Mouse (Mus musculus): ENCODE measurements around the gene Adam12.
"Not testable (repeated sequence)": the region's sequence is repeated elsewhere in the genome, so short reads cannot be mapped to it uniquely, and the experiment has no call there.

Adam12 gene

GRCm38 (mm10) chr7:133933378-133933777, 298.6 kb downstream of the Adam12 start:
- no peak for DNase-seq (ENCODE audit: low spot score)

GRCm38 (mm10) chr7:133931481-133931880, 300.5 kb downstream of the Adam12 start:
- no peak for DNase-seq (ENCODE audit: low spot score)

GRCm38 (mm10) chr7:133928981-133929380, 303.0 kb downstream of the Adam12 start:
- no peak for DNase-seq (ENCODE audit: low spot score)

GRCm38 (mm10) chr7:133925771-133926170, 306.2 kb downstream of the Adam12 start:
- no peak for DNase-seq (ENCODE audit: low spot score)

- DNase-seq (ENCODE audit: low spot score): no peak
Measured at GRCm38 (mm10) chr7:133923994-133924393, 308.0 kb downstream of the Adam12 start.

GRCm38 (mm10) chr7:133921291-133921690, 310.7 kb downstream of the Adam12 start:
- no peak for DNase-seq (ENCODE audit: low spot score)

- no peak for DNase-seq (ENCODE audit: low spot score)
Measured at GRCm38 (mm10) chr7:133920724-133921123, 311.2 kb downstream of the Adam12 start.

GRCm38 (mm10) chr7:133919918-133920317, 312.0 kb downstream of the Adam12 start:
- no peak for DNase-seq (ENCODE audit: low spot score)

GRCm38 (mm10) chr7:133919306-133919705, 312.6 kb downstream of the Adam12 start:
- no peak for DNase-seq (ENCODE audit: low spot score)

- no peak for DNase-seq (ENCODE audit: low spot score)
Measured at GRCm38 (mm10) chr7:133916230-133916629, 315.7 kb downstream of the Adam12 start.

GRCm38 (mm10) chr7:133911881-133912280, 320.1 kb downstream of the Adam12 start:
- no peak for DNase-seq (ENCODE audit: low spot score)

- DNase-seq (ENCODE audit: low spot score): no peak
Measured at GRCm38 (mm10) chr7:133909833-133910375, 322.0 kb downstream of the Adam12 start.

- no peak for DNase-seq (ENCODE audit: low spot score)
Measured at GRCm38 (mm10) chr7:133908966-133909365, 323.0 kb downstream of the Adam12 start.

- no peak for DNase-seq (ENCODE audit: low spot score)
Measured at GRCm38 (mm10) chr7:133899391-133899790, 332.6 kb downstream of the Adam12 start.

- DNase-seq (ENCODE audit: low spot score): no peak
Measured at GRCm38 (mm10) chr7:133891796-133892195, 340.1 kb downstream of the Adam12 start.

GRCm38 (mm10) chr7:133891298-133891697, 340.6 kb downstream of the Adam12 start:
- DNase-seq (ENCODE audit: low spot score): no peak

GRCm38 (mm10) chr7:133889986-133890385, 342.0 kb downstream of the Adam12 start:
- DNase-seq (ENCODE audit: low spot score): no peak

GRCm38 (mm10) chr7:133888926-133889920, 342.7 kb downstream of the Adam12 start:
- no peak for DNase-seq (ENCODE audit: low spot score)

- DNase-seq (ENCODE audit: low spot score): not testable (repeated sequence)
Measured at GRCm38 (mm10) chr7:133884759-133885431, 347.1 kb downstream of the Adam12 start.

GRCm38 (mm10) chr7:133879761-133880160, 352.2 kb downstream of the Adam12 start:
- DNase-seq (ENCODE audit: low spot score): no peak

GRCm38 (mm10) chr7:133876646-133877342, 355.2 kb downstream of the Adam12 start:
- DNase-seq (ENCODE audit: low spot score): no peak

- no peak for DNase-seq (ENCODE audit: low spot score)
Measured at GRCm38 (mm10) chr7:133876139-133876538, 355.8 kb downstream of the Adam12 start.
